Mouse (Mus musculus) lung, adult 2 months (tissue): ENCODE results near the gene Enpp7.

Experiments used
- CTCF ChIP-seq: fragments of 200-500 bp; IDR thresholded peaks from 2 replicates; pipeline ENCODE4 v1.5.1; 2011; ENCODE audit warnings: mild to moderate bottlenecking, low read length, control low read depth; ENCODE audit not compliant: insufficient read depth
- POLR2A ChIP-seq: fragments of 200-500 bp; IDR thresholded peaks from 2 replicates; pipeline ENCODE4 v1.6.1; 2011; ENCODE audit warnings: low read depth, mild to moderate bottlenecking, control low read depth, low read length, borderline replicate concordance; ENCODE audit errors: extremely low read depth

GRCm38 (mm10) chr11:119035094-119035685 lies 47.2 kb downstream of the Enpp7 start:
- TF ChIP-seq CTCF: no peak
- no peak for TF ChIP-seq POLR2A
